Mouse (Mus musculus) forebrain, embryonic 14.5 days (tissue): ENCODE measurements around the gene Olfr67. TPM values are rescaled to one million over a fixed set of nuclear protein-coding genes. Genes with fewer than 3 reads are reported as not detected.
A peak's percentile ranks its signal among the peaks of the same experiment; 100 is the strongest.
"Not testable (repeated sequence)": the region's sequence is repeated elsewhere in the genome, so short reads cannot be mapped to it uniquely, and the experiment has no call there.

ENCODE experiments used
- ATAC-seq: fragments of 200-750 bp; cut with Nextera tagmentation; 2 replicates; pipeline ENCODE4 v1.8.0; 2017; ENCODE audit warnings: mild to moderate bottlenecking, moderate library complexity
- DNase-seq: peaks from one replicate; pipeline ENCODE4 v3.0.0-alpha.2; 2015; ENCODE audit warnings: low spot score
- H3K27ac ChIP-seq: fragments of 300-500 bp; sonication (generic); 2 replicates; pipeline ENCODE4 v1.5.1; 2014; ENCODE audit warnings: low read depth, mild to moderate bottlenecking, control low read depth, low read length, moderate library complexity
- H3K27me3 ChIP-seq: fragments of 300-500 bp; sonication (generic); replicated peaks from 2 replicates; pipeline ENCODE4 v1.6.1; 2014; ENCODE audit warnings: low read length, control low read depth, mixed read lengths; ENCODE audit not compliant: control insufficient read depth, insufficient read depth
- H3K36me3 ChIP-seq: fragments of 300-500 bp; sonication (generic); 2 replicates; pipeline ENCODE4 v1.6.1; 2014; ENCODE audit warnings: low read length, control low read depth; ENCODE audit not compliant: control insufficient read depth, insufficient read depth
- H3K4me1 ChIP-seq: fragments of 300-500 bp; sonication (generic); 2 replicates; pipeline ENCODE4 v1.6.1; 2014; ENCODE audit warnings: antibody characterized with exemption, low read length, control low read depth; ENCODE audit not compliant: control insufficient read depth, insufficient read depth
- H3K4me2 ChIP-seq: fragments of 300-500 bp; sonication (generic); 2 replicates; pipeline ENCODE4 v1.6.1; 2014; ENCODE audit warnings: mild to moderate bottlenecking, control low read depth, low read length
- H3K4me3 ChIP-seq: fragments of 300-500 bp; sonication (generic); 2 replicates; pipeline ENCODE4 v1.5.1; 2014; ENCODE audit warnings: low read depth, low read length, control low read depth
- H3K9ac ChIP-seq: fragments of 300-500 bp; sonication (generic); 2 replicates; pipeline ENCODE4 v1.6.1; 2014; ENCODE audit warnings: mild to moderate bottlenecking, low read length, control low read depth, moderate library complexity
- H3K9me3 ChIP-seq: fragments of 300-500 bp; sonication (generic); replicated peaks from 2 replicates; pipeline ENCODE4 v1.6.1; 2016; ENCODE audit warnings: low read length, control low read depth, mixed read lengths; ENCODE audit not compliant: control insufficient read depth
- WGBS: fragments of 180-500 bp; shearing (Covaris S2); extraction: QIAGEN DNeasy Blood & Tissue Kit; methylation state at CpG from one replicate; pipeline ENCODE4 v1.1.7; 2014; 5-methylcytosine and 5-hydroxymethylcytosine counted together
- polyA plus RNA-seq: library from polyadenylated mRNA; unstranded; fragments of >200 nt; fragmentation: Nextera tagmentation; extraction: Ambion mirVana; gene quantifications from 2 replicates; pipeline ENCODE4 v1.2.1, GENCODE M21; 2014

Olfr67 gene
- polyA plus RNA-seq, 1 experiment from 2014 or later, result not detected

- not testable (repeated sequence) for H3K4me1 ChIP-seq, ATAC-seq, H3K27ac ChIP-seq, H3K27me3 ChIP-seq, H3K4me2 ChIP-seq, DNase-seq, H3K9me3 ChIP-seq, H3K4me3 ChIP-seq, H3K36me3 ChIP-seq, H3K9ac ChIP-seq
- no CpG with 5 or more reads among the region's 3 CpGs for WGBS
Observed at GRCm38 (mm10) chr7:103813152-103813551, 21.5 kb upstream of the Olfr67 start.

GRCm38 (mm10) chr7:103812174-103812573 is 20.6 kb upstream of the Olfr67 start:
- Histone ChIP-seq H3K27ac (no peak overlapping the region), H3K4me3 (no peak overlapping the region), H3K9me3 (no peaks in the 10 kb centered on the region), H3K27me3 (no peaks in the 10 kb centered on the region), H3K36me3 (no peaks in the 10 kb centered on the region), H3K4me1 (no peaks in the 10 kb centered on the region), H3K9ac (no peak overlapping the region), H3K4me2 (no peak overlapping the region)
- ATAC-seq, result no peak
- 78% methylated on average over 1 of the region's 1 CpGs for WGBS
- no peak for DNase-seq

- H3K27me3 ChIP-seq, result no peaks in the 10 kb centered on the region
- DNase-seq, result no peak
- ATAC-seq, result no peak
- H3K27ac ChIP-seq, result no peak overlapping the region
- no peak overlapping the region for H3K4me3 ChIP-seq
- no peak overlapping the region for H3K9ac ChIP-seq
- H3K36me3 ChIP-seq, result no peaks in the 10 kb centered on the region
- no peak overlapping the region for H3K4me2 ChIP-seq
- whole genome bisulfite sequencing, result 95% methylated on average over 1 of the region's 1 CpGs
- no peaks in the 10 kb centered on the region for H3K4me1 ChIP-seq
- H3K9me3 ChIP-seq, result no peaks in the 10 kb centered on the region
Observed at GRCm38 (mm10) chr7:103811223-103811845, 19.7 kb upstream of the Olfr67 start.

GRCm38 (mm10) chr7:103810746-103811145 is 19.1 kb upstream of the Olfr67 start:
- DNase-seq (no peak), ATAC-seq (no peak)
- Histone ChIP-seq H3K4me3 (no peak overlapping the region), H3K36me3 (no peaks in the 10 kb centered on the region), H3K27ac (no peak overlapping the region), H3K4me2 (no peak overlapping the region), H3K27me3 (no peaks in the 10 kb centered on the region), H3K9me3 (no peaks in the 10 kb centered on the region), H3K4me1 (no peaks in the 10 kb centered on the region), H3K9ac (no peak overlapping the region)
- WGBS, result 80% methylated on average over 3 of the region's 3 CpGs

GRCm38 (mm10) chr7:103810296-103810695 is 18.7 kb upstream of the Olfr67 start:
- H3K27me3 ChIP-seq, result no peaks in the 10 kb centered on the region
- H3K36me3 ChIP-seq, result no peaks in the 10 kb centered on the region
- H3K27ac ChIP-seq, result no peak overlapping the region
- no peak for ATAC-seq
- no peaks in the 10 kb centered on the region for H3K9me3 ChIP-seq
- 78% methylated on average over 1 of the region's 1 CpGs for WGBS
- no peak for DNase-seq
- no peak overlapping the region for H3K9ac ChIP-seq
- H3K4me3 ChIP-seq, result no peak overlapping the region
- no peak overlapping the region for H3K4me2 ChIP-seq
- no peaks in the 10 kb centered on the region for H3K4me1 ChIP-seq

- Histone ChIP-seq H3K9ac (no peak overlapping the region), H3K27ac (no peak overlapping the region), H3K4me2 (no peak overlapping the region), H3K36me3 (no peaks in the 10 kb centered on the region), H3K4me3 (no peak overlapping the region), H3K9me3 (no peaks in the 10 kb centered on the region), H3K4me1 (no peaks in the 10 kb centered on the region), H3K27me3 (no peaks in the 10 kb centered on the region)
- no peak for ATAC-seq
- no peak for DNase-seq
- WGBS, result 79% methylated on average over 1 of the region's 1 CpGs
Observed at GRCm38 (mm10) chr7:103809801-103810155, 18.2 kb upstream of the Olfr67 start.

- Histone ChIP-seq H3K9ac (no peak overlapping the region), H3K27me3 (no peaks in the 10 kb centered on the region), H3K27ac (no peak overlapping the region), H3K4me2 (no peak overlapping the region), H3K36me3 (no peaks in the 10 kb centered on the region), H3K4me1 (no peaks in the 10 kb centered on the region), H3K4me3 (no peak overlapping the region), H3K9me3 (no peaks in the 10 kb centered on the region)
- WGBS, result 74% methylated on average over 5 of the region's 5 CpGs
- ATAC-seq (no peak), DNase-seq (no peak)
Observed at GRCm38 (mm10) chr7:103808971-103809800, 17.6 kb upstream of the Olfr67 start.

GRCm38 (mm10) chr7:103808120-103808519 is 16.5 kb upstream of the Olfr67 start:
- H3K36me3 ChIP-seq, H3K9ac ChIP-seq, H3K27me3 ChIP-seq, H3K9me3 ChIP-seq, H3K4me1 ChIP-seq, ATAC-seq, DNase-seq, H3K27ac ChIP-seq, H3K4me3 ChIP-seq, H3K4me2 ChIP-seq: not testable (repeated sequence)
- 64% methylated on average over 2 of the region's 2 CpGs for WGBS

- ATAC-seq (no peak), DNase-seq (peak; percentile 63)
- H3K27me3 ChIP-seq, result no peaks in the 10 kb centered on the region
Observed at GRCm38 (mm10) chr7:103806856-103807255, 15.2 kb upstream of the Olfr67 start.

More at GRCm38 (mm10) chr7:103806856-103807255, 15.2 kb upstream of the Olfr67 start:
- no peaks in the 10 kb centered on the region for H3K9me3 ChIP-seq
- WGBS, result 62% methylated on average over 1 of the region's 1 CpGs
- no peak overlapping the region for H3K4me2 ChIP-seq
- H3K27ac ChIP-seq, result no peak overlapping the region
- H3K4me1 ChIP-seq, result no peaks in the 10 kb centered on the region
- no peak overlapping the region for H3K9ac ChIP-seq
- H3K4me3 ChIP-seq, result no peak overlapping the region
- H3K36me3 ChIP-seq, result no peaks in the 10 kb centered on the region
